9 mouse cellular contexts compared by ENCODE assay signal in genomic region chr17:35814678-35815077, GRCm38 (mm10). TPM values are rescaled to one million over a fixed set of nuclear protein-coding genes. Genes with fewer than 3 reads are reported as not detected.
DNase-seq lines count a peak whose midpoint lies in the region; ATAC-seq and TF ChIP-seq lines count a peak whose summit lies in the region.
"Had no signal": no experiment of that assay in that cellular context is flagged by ENCODE, and none has a peak within 500 bp of the region (broad histone marks: within the 10 kb centered on the region; RNA-seq: fewer than 3 reads in every experiment).

No protein-coding gene starts in this region.

- H3K27ac ChIP-seq in heart, embryonic 15.5 days, result peak overlapping the region; percentile 97
- H3K27ac ChIP-seq in embryonic facial prominence, embryonic 13.5 days, result peak overlapping the region; percentile 83
- peak overlapping the region; percentile 57 for H3K27ac ChIP-seq in intestine, postnatal 0 days (ENCODE audit: low read depth, low read length)
- peak overlapping the region; percentile 86 for H3K27ac ChIP-seq in macrophage
- no peak overlapping the region for H3K27ac ChIP-seq in forebrain, embryonic 16.5 days (ENCODE audit: low read length)

- 0 out of 2 replicates have a peak overlapping the region, but pooled peaks have one; percentile 1 for H3K9ac ChIP-seq in heart, embryonic 15.5 days
- no peak overlapping the region for H3K9ac ChIP-seq in embryonic facial prominence, embryonic 13.5 days
- H3K9ac ChIP-seq in intestine, postnatal 0 days (ENCODE audit: low read depth, low read length), result no peak overlapping the region
- H3K9ac ChIP-seq in forebrain, embryonic 16.5 days (replicated peaks; ENCODE audit: low read depth, low read length), result no peak overlapping the region

- H3K4me1 ChIP-seq in heart, embryonic 15.5 days (replicated peaks), result peaks cover 69% of the 10 kb centered on the region
- H3K4me1 ChIP-seq in embryonic facial prominence, embryonic 13.5 days, result peaks cover 57% of the 10 kb centered on the region
- H3K4me1 ChIP-seq in intestine, postnatal 0 days (replicated peaks; ENCODE audit: control insufficient read depth, insufficient read depth, low read length), result peaks cover 9% of the 10 kb centered on the region
- H3K4me1 ChIP-seq in forebrain, embryonic 16.5 days (replicated peaks; ENCODE audit: control insufficient read depth, insufficient read depth, low read length), result peaks cover 6% of the 10 kb centered on the region; the same call in 1 of the 2 replicates

- H3K4me3 ChIP-seq in heart, embryonic 15.5 days, result no peak overlapping the region
- no peak overlapping the region for H3K4me3 ChIP-seq in embryonic facial prominence, embryonic 13.5 days
- no peak overlapping the region for H3K4me3 ChIP-seq in intestine, postnatal 0 days (ENCODE audit: low read depth, low read length)
- no peak overlapping the region for H3K4me3 ChIP-seq in macrophage (ENCODE audit: inconsistent target)
- no peak overlapping the region for H3K4me3 ChIP-seq in forebrain, embryonic 16.5 days (replicated peaks; ENCODE audit: low read length)

- no peak for TF ChIP-seq CTCF in intestine, postnatal 0 days (IDR thresholded peaks at IDR 0.05; ENCODE audit: low read depth)

- intact Hi-C loops in heart, postnatal 36 days (cut with DNase I), result no loop called here

- ATAC-seq in heart, embryonic 15.5 days (replicated peaks; ENCODE audit: insufficient number of reproducible peaks, insufficient read depth, low FRiP score, low read depth), result no peak
- ATAC-seq in embryonic facial prominence, embryonic 13.5 days (ENCODE audit: insufficient number of reproducible peaks, insufficient read depth, low FRiP score, low TSS enrichment, low read depth), result no peak
- peak; percentile 55 for ATAC-seq in intestine, postnatal 0 days
- ATAC-seq in forebrain, embryonic 16.5 days, result no peak

- no peak for DNase-seq in heart, postnatal 36 days
- no peak for DNase-seq in cerebellum, adult 9-10 months
- DNase-seq: cerebellum, adult 8-10 months; thymus, adult 18-20 months had no signal

- no peaks in the 10 kb centered on the region for H3K27me3 ChIP-seq in heart, embryonic 15.5 days
- no peaks in the 10 kb centered on the region for H3K27me3 ChIP-seq in embryonic facial prominence, embryonic 13.5 days
- H3K27me3 ChIP-seq in intestine, postnatal 0 days (replicated peaks; ENCODE audit: control insufficient read depth, insufficient read depth, low read length), result no peaks in the 10 kb centered on the region
- peaks cover 5% of the 10 kb centered on the region; the same call in 1 of the 2 replicates for H3K27me3 ChIP-seq in forebrain, embryonic 16.5 days (replicated peaks; ENCODE audit: control insufficient read depth, insufficient read depth, low read length)

- WGBS in heart, embryonic 15.5 days, result 50% methylated on average over 6 of the region's 6 CpGs
- 45% methylated on average over 6 of the region's 6 CpGs for WGBS in embryonic facial prominence, embryonic 13.5 days
- 15% methylated on average over 6 of the region's 6 CpGs for WGBS in intestine, postnatal 0 days
- 44% methylated on average over 6 of the region's 6 CpGs for WGBS in macrophage (ENCODE audit: missing documents)
- WGBS in forebrain, embryonic 16.5 days, result 68% methylated on average over 6 of the region's 6 CpGs

- H3K4me2 ChIP-seq in heart, embryonic 15.5 days, result no peak overlapping the region
- H3K4me2 ChIP-seq in embryonic facial prominence, embryonic 13.5 days, result no peak overlapping the region
- H3K4me2 ChIP-seq in intestine, postnatal 0 days (replicated peaks; ENCODE audit: low read depth), result no peak overlapping the region
- no peak overlapping the region for H3K4me2 ChIP-seq in forebrain, embryonic 16.5 days (ENCODE audit: low read length)

- H3K9me3 ChIP-seq in heart, embryonic 15.5 days (replicated peaks), result no peaks in the 10 kb centered on the region
- no peaks in the 10 kb centered on the region for H3K9me3 ChIP-seq in embryonic facial prominence, embryonic 13.5 days
- H3K9me3 ChIP-seq in intestine, postnatal 0 days (ENCODE audit: control insufficient read depth), result no peaks in the 10 kb centered on the region
- H3K9me3 ChIP-seq in forebrain, embryonic 16.5 days (ENCODE audit: control insufficient read depth, low read length), result no peaks in the 10 kb centered on the region

- no peaks in the 10 kb centered on the region for H3K36me3 ChIP-seq in heart, embryonic 15.5 days
- no peaks in the 10 kb centered on the region for H3K36me3 ChIP-seq in embryonic facial prominence, embryonic 13.5 days
- H3K36me3 ChIP-seq in intestine, postnatal 0 days (ENCODE audit: control insufficient read depth, insufficient read depth), result no peaks in the 10 kb centered on the region
- no peaks in the 10 kb centered on the region for H3K36me3 ChIP-seq in macrophage (ENCODE audit: inconsistent target)
- H3K36me3 ChIP-seq in forebrain, embryonic 16.5 days (ENCODE audit: control insufficient read depth, insufficient read depth), result no peaks in the 10 kb centered on the region

- H3K79me2 ChIP-seq in macrophage (ENCODE audit: inconsistent target), result no peaks in the 10 kb centered on the region

RNA-seq across cellular contexts. Expression of gene Ier3, which starts 6.8 kb away (rescaled TPM):
- polyA plus RNA-seq in heart, embryonic 15.5 days (2015; fragmentation: Nextera tagmentation; extraction: Ambion mirVana), result 49.7 and 56.5 TPM in 2 replicates
- 10 to 100 TPM; 26.8 to 43.0 TPM for total RNA-seq in heart, postnatal 36 days (2021)
- 20.1 and 27.7 TPM in 2 replicates for polyA plus RNA-seq in embryonic facial prominence, embryonic 13.5 days (2015; fragmentation: Nextera tagmentation; extraction: Ambion mirVana)
- polyA plus RNA-seq in intestine, postnatal 0 days (2015; fragmentation: Nextera tagmentation; extraction: Ambion mirVana), result 34.6 and 36.9 TPM in 2 replicates
- total RNA-seq in macrophage (2018; cell fraction: chromatin; rRNA removed), result 100 to 1,000 TPM in 10 of 26 experiments, 10 to 100 TPM in 16; 31.1 to 248 (median 85.2) TPM
- total RNA-seq in macrophage (2018; cell fraction: cytosol; rRNA removed), result 1,000 to 10,000 TPM in 1 of 26 experiments, 100 to 1,000 TPM in 17, 10 to 100 TPM in 8; 55.4 to 1,018 (median 242) TPM
- total RNA-seq in macrophage (2018; cell fraction: nucleus; rRNA removed), result 100 to 1,000 TPM in 24 of 26 experiments, 10 to 100 TPM in 2; 54.3 to 647 (median 225) TPM
- polyA plus RNA-seq in macrophage (2018), result 20.7 to 61.5 TPM (median 37.3 TPM) in 3 replicates
- 6.4 and 9.9 TPM in 2 replicates for polyA plus RNA-seq in forebrain, embryonic 16.5 days (2015; fragmentation: Nextera tagmentation; extraction: Ambion mirVana)

RNA-seq across cellular contexts. Expression of gene Flot1, which starts 8.4 kb away (rescaled TPM):
- polyA plus RNA-seq in heart, embryonic 15.5 days (2015; fragmentation: Nextera tagmentation; extraction: Ambion mirVana), result 103 and 109 TPM in 2 replicates
- total RNA-seq in heart, postnatal 36 days (2021), result 100 to 1,000 TPM; 154 to 159 TPM
- 61.0 and 67.2 TPM in 2 replicates for polyA plus RNA-seq in embryonic facial prominence, embryonic 13.5 days (2015; fragmentation: Nextera tagmentation; extraction: Ambion mirVana)
- polyA plus RNA-seq in intestine, postnatal 0 days (2015; fragmentation: Nextera tagmentation; extraction: Ambion mirVana), result 56.4 and 57.8 TPM in 2 replicates
- 100 to 1,000 TPM in 13 of 26 experiments, 10 to 100 TPM in 13; 29.5 to 202 (median 99.7) TPM for total RNA-seq in macrophage (2018; cell fraction: chromatin; rRNA removed)
- total RNA-seq in macrophage (2018; cell fraction: cytosol; rRNA removed), result 10 to 100 TPM; 38.5 to 62.3 (median 49.4) TPM
- 100 to 1,000 TPM in 2 of 26 experiments, 10 to 100 TPM in 24; 20.3 to 134 (median 61.4) TPM for total RNA-seq in macrophage (2018; cell fraction: nucleus; rRNA removed)
- polyA plus RNA-seq in macrophage (2018), result 42.9 to 64.8 TPM (median 56.1 TPM) in 3 replicates
- polyA plus RNA-seq in forebrain, embryonic 16.5 days (2015; fragmentation: Nextera tagmentation; extraction: Ambion mirVana), result 83.5 and 89.3 TPM in 2 replicates

RNA-seq across cellular contexts. Expression of gene Tubb5, which starts 23.4 kb away (rescaled TPM):
- polyA plus RNA-seq in heart, embryonic 15.5 days (2015; fragmentation: Nextera tagmentation; extraction: Ambion mirVana), result 567 and 662 TPM in 2 replicates
- total RNA-seq in heart, postnatal 36 days (2021), result 10 to 100 TPM; 87.6 to 91.6 TPM
- polyA plus RNA-seq in embryonic facial prominence, embryonic 13.5 days (2015; fragmentation: Nextera tagmentation; extraction: Ambion mirVana), result 1,166 and 1,221 TPM in 2 replicates
- 233 and 240 TPM in 2 replicates for polyA plus RNA-seq in intestine, postnatal 0 days (2015; fragmentation: Nextera tagmentation; extraction: Ambion mirVana)
- total RNA-seq in macrophage (2018; cell fraction: chromatin; rRNA removed), result 100 to 1,000 TPM in 2 of 26 experiments, 10 to 100 TPM in 21, 1 to 10 TPM in 3; 6.5 to 144 (median 36.4) TPM
- total RNA-seq in macrophage (2018; cell fraction: cytosol; rRNA removed), result 100 to 1,000 TPM; 196 to 602 (median 339) TPM
- 100 to 1,000 TPM in 17 of 26 experiments, 10 to 100 TPM in 9; 35.0 to 372 (median 132) TPM for total RNA-seq in macrophage (2018; cell fraction: nucleus; rRNA removed)
- 187 to 603 TPM (median 205 TPM) in 3 replicates for polyA plus RNA-seq in macrophage (2018)
- 1,979 and 2,045 TPM in 2 replicates for polyA plus RNA-seq in forebrain, embryonic 16.5 days (2015; fragmentation: Nextera tagmentation; extraction: Ambion mirVana)

RNA-seq across cellular contexts. Expression of gene Mdc1, which starts 26.6 kb away (rescaled TPM):
- 12.6 and 17.0 TPM in 2 replicates for polyA plus RNA-seq in heart, embryonic 15.5 days (2015; fragmentation: Nextera tagmentation; extraction: Ambion mirVana)
- 10 to 100 TPM; 12.2 to 14.2 TPM for total RNA-seq in heart, postnatal 36 days (2021)
- 15.7 and 21.0 TPM in 2 replicates for polyA plus RNA-seq in embryonic facial prominence, embryonic 13.5 days (2015; fragmentation: Nextera tagmentation; extraction: Ambion mirVana)
- polyA plus RNA-seq in intestine, postnatal 0 days (2015; fragmentation: Nextera tagmentation; extraction: Ambion mirVana), result 2.3 and 2.7 TPM in 2 replicates
- 10 to 100 TPM in 23 of 26 experiments, 1 to 10 TPM in 3; 7.4 to 51.1 (median 30.4) TPM for total RNA-seq in macrophage (2018; cell fraction: chromatin; rRNA removed)
- total RNA-seq in macrophage (2018; cell fraction: cytosol; rRNA removed), result 10 to 100 TPM; 10.2 to 24.5 (median 18.6) TPM
- total RNA-seq in macrophage (2018; cell fraction: nucleus; rRNA removed), result 10 to 100 TPM in 23 of 26 experiments, 1 to 10 TPM in 3; 9.1 to 73.1 (median 23.0) TPM
- polyA plus RNA-seq in macrophage (2018), result 12.5 to 32.8 TPM (median 22.9 TPM) in 3 replicates
- 10.6 and 13.2 TPM in 2 replicates for polyA plus RNA-seq in forebrain, embryonic 16.5 days (2015; fragmentation: Nextera tagmentation; extraction: Ambion mirVana)

RNA-seq across cellular contexts. Expression of gene Nrm, which starts 46.4 kb away (rescaled TPM):
- polyA plus RNA-seq in heart, embryonic 15.5 days (2015; fragmentation: Nextera tagmentation; extraction: Ambion mirVana), result 38.7 and 46.2 TPM in 2 replicates
- 1 to 10 TPM; 2.3 to 2.4 TPM for total RNA-seq in heart, postnatal 36 days (2021)
- 49.0 and 53.5 TPM in 2 replicates for polyA plus RNA-seq in embryonic facial prominence, embryonic 13.5 days (2015; fragmentation: Nextera tagmentation; extraction: Ambion mirVana)
- polyA plus RNA-seq in intestine, postnatal 0 days (2015; fragmentation: Nextera tagmentation; extraction: Ambion mirVana), result 19.8 and 20.6 TPM in 2 replicates
- total RNA-seq in macrophage (2018; cell fraction: chromatin; rRNA removed), result 1 to 10 TPM in 12 of 26 experiments, under 1 TPM in 3, not detected in 11; 0.48 to 6.9 (median 1.9) TPM
- total RNA-seq in macrophage (2018; cell fraction: cytosol; rRNA removed), result 1 to 10 TPM; 4.5 to 9.2 (median 6.2) TPM
- total RNA-seq in macrophage (2018; cell fraction: nucleus; rRNA removed), result 10 to 100 TPM in 4 of 26 experiments, 1 to 10 TPM in 22; 2.0 to 31.9 (median 4.7) TPM
- 5.9 to 14.4 TPM (median 6.8 TPM) in 3 replicates for polyA plus RNA-seq in macrophage (2018)
- 23.4 and 26.1 TPM in 2 replicates for polyA plus RNA-seq in forebrain, embryonic 16.5 days (2015; fragmentation: Nextera tagmentation; extraction: Ambion mirVana)
